ENCODE assay signal across 26 mouse cellular contexts in genomic region chr14:57259341-57259740, GRCm38 (mm10).
A peak's percentile ranks its signal among the peaks of the same experiment; 100 is the strongest.
DNase-seq lines count a peak whose midpoint lies in the region; ATAC-seq and TF ChIP-seq lines count a peak whose summit lies in the region.
"Had no signal": no experiment of that assay in that cellular context is flagged by ENCODE, and none has a peak within 500 bp of the region (broad histone marks: within the 10 kb centered on the region; RNA-seq: fewer than 3 reads in every experiment).

No protein-coding gene starts in this region.

- no peak for TF ChIP-seq POLR2A in kidney, adult 2 months (IDR thresholded peaks at IDR 0.05; ENCODE audit: low read depth, low read length)

- H3K27ac ChIP-seq in kidney, adult 2 months (ENCODE audit: insufficient read depth, low read depth, low read length), result no peak overlapping the region
- H3K27ac ChIP-seq in kidney, embryonic 15.5 days, result no peak overlapping the region
- no peak overlapping the region for H3K27ac ChIP-seq in midbrain, embryonic 11.5 days (ENCODE audit: low read depth, low read length)
- no peak overlapping the region for H3K27ac ChIP-seq in midbrain, embryonic 16.5 days (ENCODE audit: low read length)
- H3K27ac ChIP-seq: embryonic facial prominence, embryonic 10.5 days; embryonic facial prominence, embryonic 13.5 days; forebrain, embryonic 12.5 days; forebrain, embryonic 15.5 days; heart, adult 2 months; heart, embryonic 10.5 days; heart, embryonic 13.5 days; hindbrain, embryonic 15.5 days had no signal

- TF ChIP-seq CTCF in kidney, adult 2 months (conservative IDR thresholded peaks at IDR 0.05; ENCODE audit: insufficient read depth, insufficient read length, low read depth, low read length), result no peak

- no peak overlapping the region for H3K9ac ChIP-seq in kidney, embryonic 15.5 days
- H3K9ac ChIP-seq in midbrain, embryonic 11.5 days (ENCODE audit: low read length), result no peak overlapping the region
- no peak overlapping the region for H3K9ac ChIP-seq in midbrain, embryonic 16.5 days (ENCODE audit: low read depth, low read length)
- H3K9ac ChIP-seq: embryonic facial prominence, embryonic 13.5 days; forebrain, embryonic 12.5 days; forebrain, embryonic 15.5 days; heart, embryonic 13.5 days; hindbrain, embryonic 15.5 days had no signal

- no peaks in the 10 kb centered on the region for H3K9me3 ChIP-seq in kidney, embryonic 15.5 days (replicated peaks)
- no peaks in the 10 kb centered on the region for H3K9me3 ChIP-seq in midbrain, embryonic 11.5 days (ENCODE audit: control insufficient read depth, low read length)
- no peaks in the 10 kb centered on the region for H3K9me3 ChIP-seq in midbrain, embryonic 16.5 days (replicated peaks; ENCODE audit: control insufficient read depth, low read length, poor library complexity, severe bottlenecking)
- H3K9me3 ChIP-seq: embryonic facial prominence, embryonic 13.5 days; forebrain, embryonic 12.5 days; forebrain, embryonic 15.5 days; heart, embryonic 10.5 days; hindbrain, embryonic 15.5 days had no signal

- no peaks in the 10 kb centered on the region; the same call in 1 of the 2 replicates for H3K4me1 ChIP-seq in kidney, adult 2 months (ENCODE audit: control insufficient read depth, insufficient read depth, low read length)
- H3K4me1 ChIP-seq in kidney, embryonic 15.5 days, result no peaks in the 10 kb centered on the region
- no peaks in the 10 kb centered on the region for H3K4me1 ChIP-seq in midbrain, embryonic 11.5 days (ENCODE audit: control insufficient read depth, insufficient read depth, low read length)
- no peaks in the 10 kb centered on the region for H3K4me1 ChIP-seq in midbrain, embryonic 16.5 days (ENCODE audit: control insufficient read depth, insufficient read depth, low read length)
- H3K4me1 ChIP-seq: embryonic facial prominence, embryonic 10.5 days; embryonic facial prominence, embryonic 13.5 days; forebrain, embryonic 12.5 days; forebrain, embryonic 15.5 days; heart, embryonic 10.5 days; hindbrain, embryonic 15.5 days had no signal

- H3K27me3 ChIP-seq in kidney, adult 2 months (replicated peaks; ENCODE audit: control insufficient read depth, insufficient read depth, low read length), result no peaks in the 10 kb centered on the region
- H3K27me3 ChIP-seq in kidney, embryonic 15.5 days, result no peaks in the 10 kb centered on the region
- H3K27me3 ChIP-seq in midbrain, embryonic 11.5 days (ENCODE audit: control insufficient read depth, insufficient read depth, low read length), result no peaks in the 10 kb centered on the region
- no peaks in the 10 kb centered on the region for H3K27me3 ChIP-seq in midbrain, embryonic 16.5 days (ENCODE audit: control insufficient read depth, insufficient read depth, low read depth, low read length)
- H3K27me3 ChIP-seq: embryonic facial prominence, embryonic 13.5 days; forebrain, embryonic 12.5 days; forebrain, embryonic 15.5 days; heart, embryonic 13.5 days; hindbrain, embryonic 15.5 days had no signal

- ATAC-seq in kidney, embryonic 15.5 days (replicated peaks; ENCODE audit: low FRiP score), result no peak
- no peak for ATAC-seq in midbrain, embryonic 11.5 days (ENCODE audit: low FRiP score)
- ATAC-seq in midbrain, embryonic 16.5 days, result no peak
- ATAC-seq: activated CD4-positive, CD25-positive, alpha-beta regulatory T cell, adult 4 months; forebrain, embryonic 15.5 days had no signal

- no peak overlapping the region for H3K4me2 ChIP-seq in kidney, embryonic 15.5 days
- H3K4me2 ChIP-seq in midbrain, embryonic 11.5 days, result no peak overlapping the region
- H3K4me2 ChIP-seq in midbrain, embryonic 16.5 days (ENCODE audit: low read length), result no peak overlapping the region
- H3K4me2 ChIP-seq: embryonic facial prominence, embryonic 13.5 days; forebrain, embryonic 12.5 days; forebrain, embryonic 15.5 days; heart, embryonic 13.5 days; hindbrain, embryonic 15.5 days had no signal

- DNase-seq in kidney, adult 2 months, result peak; percentile 28
- peak; percentile 19 for DNase-seq in midbrain, embryonic 11.5 days (ENCODE audit: low spot score, missing footprints)
- peak; percentile 51 for DNase-seq in thymus, postnatal 14 days
- no peak for DNase-seq in gastrocnemius, postnatal 14 days
- DNase-seq: adrenal gland, adult 8-10 months; adrenal gland, postnatal 25 days; cerebellum, adult 11-12 months; cerebellum, adult 8-10 months; cerebellum, postnatal 10 days; cerebellum, postnatal 36 days; embryo, embryonic 11 days; gastrocnemius, postnatal 36 days; heart, adult 2 months; heart, postnatal 14 days; heart, postnatal 4 days had no signal

- H3K4me3 ChIP-seq in kidney, adult 2 months (ENCODE audit: insufficient read depth, low read depth, low read length), result no peak overlapping the region
- no peak overlapping the region for H3K4me3 ChIP-seq in kidney, embryonic 15.5 days (replicated peaks)
- H3K4me3 ChIP-seq in midbrain, embryonic 11.5 days (ENCODE audit: low read depth, low read length), result no peak overlapping the region
- H3K4me3 ChIP-seq in midbrain, embryonic 16.5 days (ENCODE audit: low read depth, low read length), result no peak overlapping the region
- H3K4me3 ChIP-seq: embryonic facial prominence, embryonic 10.5 days; embryonic facial prominence, embryonic 13.5 days; erythroblast, embryonic 14.5 days; forebrain, embryonic 12.5 days; forebrain, embryonic 15.5 days; heart, adult 2 months; heart, embryonic 10.5 days; heart, embryonic 13.5 days; hindbrain, embryonic 15.5 days had no signal

- WGBS in kidney, adult 2 months, result 67% methylated on average over 8 of the region's 8 CpGs
- WGBS in kidney, embryonic 15.5 days, result 76% methylated on average over 8 of the region's 8 CpGs
- 87% methylated on average over 8 of the region's 8 CpGs for WGBS in midbrain, embryonic 11.5 days
- 92% methylated on average over 8 of the region's 8 CpGs for WGBS in midbrain, embryonic 16.5 days

- no peaks in the 10 kb centered on the region for H3K36me3 ChIP-seq in kidney, adult 2 months (ENCODE audit: control insufficient read depth, insufficient read depth, low read length)
- no peaks in the 10 kb centered on the region for H3K36me3 ChIP-seq in kidney, embryonic 15.5 days
- no peaks in the 10 kb centered on the region for H3K36me3 ChIP-seq in midbrain, embryonic 11.5 days (ENCODE audit: control insufficient read depth, insufficient read depth, low read length)
- H3K36me3 ChIP-seq in midbrain, embryonic 16.5 days (ENCODE audit: control insufficient read depth, insufficient read depth, low read length), result no peaks in the 10 kb centered on the region
- H3K36me3 ChIP-seq: embryonic facial prominence, embryonic 10.5 days; embryonic facial prominence, embryonic 13.5 days; forebrain, embryonic 12.5 days; forebrain, embryonic 15.5 days; heart, embryonic 10.5 days; heart, embryonic 13.5 days; hindbrain, embryonic 15.5 days had no signal

- intact Hi-C loops in gastrocnemius, postnatal 14 days (cut with DNase I; ENCODE audit: low total_unique reads), result no loop called here
